Mouse (Mus musculus) adrenal gland, postnatal 25 days (tissue): ENCODE measurements around the gene 1700025G04Rik. TPM values are rescaled to one million over a fixed set of nuclear protein-coding genes. Genes with fewer than 3 reads are reported as not detected.

Experiments
- DNase-seq: peaks from one replicate; pipeline ENCODE4 v3.0.0; 2021; ENCODE audit warnings: mixed read lengths
- total RNA-seq: library from RNA; stranded (reverse); gene quantifications from 2 replicates; pipeline ENCODE4 v1.2.3, GENCODE M21; 2021

1700025G04Rik gene
- total RNA-seq, 1 experiment from 2014 or later, result 47.0 TPM

- no peak for DNase-seq
Measured at GRCm38 (mm10) chr1:152076222-152076845, 13.6 kb downstream of the 1700025G04Rik start.

GRCm38 (mm10) chr1:152075725-152076124, 14.2 kb downstream of the 1700025G04Rik start:
- DNase-seq, result no peak

- DNase-seq, result no peak
Measured at GRCm38 (mm10) chr1:152070441-152070840, 19.5 kb downstream of the 1700025G04Rik start.

- DNase-seq, result no peak
Measured at GRCm38 (mm10) chr1:152069745-152070144, 20.2 kb downstream of the 1700025G04Rik start.

- no peak for DNase-seq
Measured at GRCm38 (mm10) chr1:152067919-152068318, 22.0 kb downstream of the 1700025G04Rik start.

GRCm38 (mm10) chr1:152065527-152065926, 24.4 kb downstream of the 1700025G04Rik start:
- DNase-seq, result no peak

- no peak for DNase-seq
Measured at GRCm38 (mm10) chr1:152063357-152064145, 26.4 kb downstream of the 1700025G04Rik start.

GRCm38 (mm10) chr1:152061745-152062144, 28.2 kb downstream of the 1700025G04Rik start:
- no peak for DNase-seq

- DNase-seq, result no peak
Measured at GRCm38 (mm10) chr1:152060265-152060664, 29.7 kb downstream of the 1700025G04Rik start.

GRCm38 (mm10) chr1:152058776-152059175, 31.1 kb downstream of the 1700025G04Rik start:
- no peak for DNase-seq

- no peak for DNase-seq
Measured at GRCm38 (mm10) chr1:152053112-152053511, 36.8 kb downstream of the 1700025G04Rik start.

GRCm38 (mm10) chr1:152051858-152052257, 38.1 kb downstream of the 1700025G04Rik start:
- DNase-seq, result peak; percentile 35

- DNase-seq, result no peak
Measured at GRCm38 (mm10) chr1:152050037-152050436, 39.9 kb downstream of the 1700025G04Rik start.

GRCm38 (mm10) chr1:152048291-152048690, 41.6 kb downstream of the 1700025G04Rik start:
- no peak for DNase-seq

- no peak for DNase-seq
Measured at GRCm38 (mm10) chr1:152047416-152047815, 42.5 kb downstream of the 1700025G04Rik start.

GRCm38 (mm10) chr1:152043453-152043852, 46.5 kb downstream of the 1700025G04Rik start:
- no peak for DNase-seq

- DNase-seq, result no peak
Measured at GRCm38 (mm10) chr1:152042409-152042808, 47.5 kb downstream of the 1700025G04Rik start.

- no peak for DNase-seq
Measured at GRCm38 (mm10) chr1:152041005-152041404, 48.9 kb downstream of the 1700025G04Rik start.

GRCm38 (mm10) chr1:152040053-152040452, 49.9 kb downstream of the 1700025G04Rik start:
- no peak for DNase-seq

- no peak for DNase-seq
Measured at GRCm38 (mm10) chr1:152039588-152039987, 50.3 kb downstream of the 1700025G04Rik start.

- DNase-seq, result no peak
Measured at GRCm38 (mm10) chr1:152038086-152038485, 51.8 kb downstream of the 1700025G04Rik start.

- no peak for DNase-seq
Measured at GRCm38 (mm10) chr1:152037589-152037988, 52.3 kb downstream of the 1700025G04Rik start.

GRCm38 (mm10) chr1:152034766-152035165, 55.2 kb downstream of the 1700025G04Rik start:
- DNase-seq, result no peak

- DNase-seq, result no peak
Measured at GRCm38 (mm10) chr1:152033731-152034130, 56.2 kb downstream of the 1700025G04Rik start.
